In the genomic region with DNA sequence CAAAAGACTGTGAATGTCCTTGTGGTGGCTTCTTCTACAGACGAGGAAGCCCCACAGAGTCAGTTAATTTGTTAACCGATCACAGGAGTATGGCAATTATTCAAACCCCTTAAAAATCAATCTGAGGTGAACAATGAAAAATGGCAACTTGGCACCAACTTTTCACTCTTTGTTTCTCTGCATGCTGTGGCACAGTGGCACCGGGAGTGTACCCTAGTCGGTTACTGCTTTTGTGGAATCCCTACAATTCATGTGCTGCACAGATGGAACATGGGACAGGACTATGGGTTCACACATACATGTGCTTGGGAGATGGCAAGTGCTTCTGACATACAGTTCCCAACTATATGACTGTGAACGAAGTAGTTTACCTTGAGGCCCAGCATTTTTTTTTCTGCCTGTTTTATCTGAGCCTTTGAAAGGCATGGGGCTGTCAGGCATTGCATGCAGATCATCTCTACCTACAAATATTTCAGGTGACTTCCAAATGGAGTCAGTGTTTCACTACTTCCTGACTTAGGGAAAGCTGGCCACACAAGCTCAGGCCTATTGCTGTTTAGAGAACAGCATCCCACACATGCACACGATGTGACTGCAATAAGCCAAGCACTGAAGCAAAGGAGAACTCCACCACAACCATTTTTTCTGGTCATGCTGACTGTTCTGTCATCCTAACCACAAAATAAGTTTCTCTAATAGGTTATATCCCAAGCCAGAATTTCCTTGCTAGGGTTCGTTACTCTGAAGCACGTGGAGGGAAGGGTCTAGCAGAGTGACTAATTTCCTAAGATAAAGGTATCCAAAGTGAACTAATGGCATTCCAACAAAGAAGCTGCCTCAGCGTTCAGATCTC, we compare ENCODE assay signal across 8 mouse cellular contexts.
DNase-seq lines count a peak whose midpoint lies in the region; ATAC-seq and TF ChIP-seq lines count a peak whose summit lies in the region.

No protein-coding gene starts in this region.

- H3K4me2 ChIP-seq in hindbrain, embryonic 14.5 days (replicated peaks), result peak overlapping the region; percentile 82
- H3K4me2 ChIP-seq in neural tube, embryonic 12.5 days (replicated peaks), result peak overlapping the region; percentile 92

- H3K27ac ChIP-seq in left cerebral cortex, adult 2 months, result peak overlapping the region; percentile 73
- no peak overlapping the region for H3K27ac ChIP-seq in forebrain, embryonic 10.5 days
- peak overlapping the region; percentile 74 for H3K27ac ChIP-seq in hindbrain, embryonic 14.5 days
- H3K27ac ChIP-seq in neural tube, embryonic 12.5 days, result peak overlapping the region; percentile 15; the same call in 1 of the 2 replicates

- WGBS in forebrain, embryonic 10.5 days, result 68% methylated on average over 9 of the region's 9 CpGs
- 42% methylated on average over 9 of the region's 9 CpGs for WGBS in hindbrain, embryonic 14.5 days
- WGBS in neural tube, embryonic 12.5 days, result 57% methylated on average over 9 of the region's 9 CpGs

- peaks cover 25% of the 10 kb centered on the region for H3K27me3 ChIP-seq in forebrain, embryonic 10.5 days (ENCODE audit: poor library complexity, severe bottlenecking)
- 0 out of 2 replicates have a peak, but pooled peaks cover 11% of the 10 kb centered on the region for H3K27me3 ChIP-seq in hindbrain, embryonic 14.5 days (ENCODE audit: control insufficient read depth, insufficient read depth, low read length)
- no peaks in the 10 kb centered on the region for H3K27me3 ChIP-seq in neural tube, embryonic 12.5 days (replicated peaks)

- intact Hi-C loops in left cerebral cortex, adult 2 months (cut with DNase I), result loop anchor here (5.0 to 10.0 kb wide), 3 partner anchors 63 to 755 kb away; no protein-coding TSS in a partner anchor

- peak overlapping the region; percentile 97 for H3K9ac ChIP-seq in hindbrain, embryonic 14.5 days
- no peak overlapping the region for H3K9ac ChIP-seq in neural tube, embryonic 12.5 days

- DNase-seq in left cerebral cortex, adult 2 months (ENCODE audit: extremely low spot score in 1 of 2, low spot score in 2 of 2), result no peak
- no peak for DNase-seq in left cerebral cortex, adult 18-20 months (ENCODE audit: low spot score in 2 of 2)
- no peak for DNase-seq in forebrain, embryonic 10.5 days (ENCODE audit: extremely low spot score, low spot score)
- DNase-seq in hindbrain, embryonic 14.5 days (ENCODE audit: low spot score), result no peak
- DNase-seq in frontal cortex, postnatal 14 days (ENCODE audit: low spot score in 2 of 2), result no peak
- no peak for DNase-seq in urinary bladder, adult 18-20 months (ENCODE audit: low spot score in 2 of 2)
- DNase-seq in cerebellum, adult 9-11 months, result no peak

- peak overlapping the region; percentile 93 for H3K4me3 ChIP-seq in left cerebral cortex, adult 2 months
- H3K4me3 ChIP-seq in forebrain, embryonic 10.5 days, result peak overlapping the region; percentile 83; the same call in 1 of the 2 replicates
- peak overlapping the region; percentile 71 for H3K4me3 ChIP-seq in hindbrain, embryonic 14.5 days (replicated peaks; ENCODE audit: low read length)
- peak overlapping the region; percentile 19 for H3K4me3 ChIP-seq in neural tube, embryonic 12.5 days

- H3K4me1 ChIP-seq in forebrain, embryonic 10.5 days, result peaks cover 54% of the 10 kb centered on the region
- no peaks in the 10 kb centered on the region for H3K4me1 ChIP-seq in hindbrain, embryonic 14.5 days (replicated peaks; ENCODE audit: control insufficient read depth, insufficient read depth, low read length)
- peaks cover 22% of the 10 kb centered on the region for H3K4me1 ChIP-seq in neural tube, embryonic 12.5 days

- no peak for TF ChIP-seq CTCF in left cerebral cortex, adult 2 months (IDR thresholded peaks at IDR 0.05)

- no peak for ATAC-seq in hindbrain, embryonic 14.5 days (ENCODE audit: low FRiP score)
- ATAC-seq in neural tube, embryonic 12.5 days (ENCODE audit: low FRiP score, low read depth), result no peak

- H3K36me3 ChIP-seq in forebrain, embryonic 10.5 days (replicated peaks), result peaks cover 36% of the 10 kb centered on the region
- peaks cover 13% of the 10 kb centered on the region; the same call in 1 of the 2 replicates for H3K36me3 ChIP-seq in hindbrain, embryonic 14.5 days (replicated peaks; ENCODE audit: control insufficient read depth, insufficient read depth)
- H3K36me3 ChIP-seq in neural tube, embryonic 12.5 days, result peaks cover 10% of the 10 kb centered on the region; the same call in 1 of the 2 replicates

- no peaks in the 10 kb centered on the region for H3K9me3 ChIP-seq in forebrain, embryonic 10.5 days
- H3K9me3 ChIP-seq in hindbrain, embryonic 14.5 days (ENCODE audit: control insufficient read depth, low read length), result no peaks in the 10 kb centered on the region
- no peaks in the 10 kb centered on the region for H3K9me3 ChIP-seq in neural tube, embryonic 12.5 days

Comparison
In these comparisons a context has a peak if more than half of its experiments do, and no peak if none do; other contexts are left out.
1. H3K4me3 ChIP-seq: peak in every context shown above with its lines; median percentile 93 in left cerebral cortex, adult 2 months; 83 in forebrain, embryonic 10.5 days; 71 in hindbrain, embryonic 14.5 days; 19 in neural tube, embryonic 12.5 days.